ENCODE assay signal across 17 mouse cellular contexts in the genomic region with DNA sequence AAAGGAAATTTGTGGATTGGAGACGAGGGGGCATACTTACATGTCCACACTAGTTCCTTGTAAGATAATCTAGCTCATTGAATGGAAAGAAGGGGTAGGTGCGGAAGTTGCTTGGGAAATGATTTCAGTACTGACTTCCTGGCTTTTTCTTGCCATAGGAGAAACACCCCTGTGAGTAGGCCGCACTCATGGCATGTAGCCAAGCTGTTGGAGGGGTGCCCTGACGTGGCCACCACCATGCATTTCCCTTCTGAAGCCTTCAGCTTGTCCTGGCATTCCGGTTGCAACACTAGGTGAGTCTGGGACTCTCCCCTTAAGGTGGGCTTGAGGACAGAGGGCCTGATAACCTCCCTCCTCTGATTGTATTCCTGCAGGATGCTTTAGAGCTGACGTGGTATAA.
A peak's percentile ranks its signal among the peaks of the same experiment; 100 is the strongest.
DNase-seq lines count a peak whose midpoint lies in the region; ATAC-seq lines count a peak whose summit lies in the region.
"Had no signal": no experiment of that assay in that cellular context is flagged by ENCODE, and none has a peak within 500 bp of the region (broad histone marks: within the 10 kb centered on the region; RNA-seq: fewer than 3 reads in every experiment).

No protein-coding gene starts in this region.

- no peaks in the 10 kb centered on the region for H3K27me3 ChIP-seq in heart, embryonic 10.5 days (ENCODE audit: insufficient read depth, poor library complexity, severe bottlenecking)
- H3K27me3 ChIP-seq in heart, embryonic 16.5 days (ENCODE audit: control insufficient read depth, insufficient read depth, low read length): no peaks in the 10 kb centered on the region
- H3K27me3 ChIP-seq: embryonic facial prominence, embryonic 13.5 days; lung, embryonic 15.5 days; neural tube, embryonic 13.5 days; stomach, embryonic 15.5 days had no signal

- H3K27ac ChIP-seq in heart, embryonic 10.5 days: no peak overlapping the region
- H3K27ac ChIP-seq in heart, embryonic 16.5 days (ENCODE audit: low read length): 0 out of 2 replicates have a peak overlapping the region, but pooled peaks have one; percentile 0
- H3K27ac ChIP-seq: embryonic facial prominence, embryonic 13.5 days; lung, embryonic 15.5 days; midbrain, embryonic 10.5 days; neural tube, embryonic 13.5 days; stomach, embryonic 15.5 days had no signal

- H3K4me2 ChIP-seq in heart, embryonic 16.5 days (ENCODE audit: low read depth, low read length): no peak overlapping the region
- H3K4me2 ChIP-seq: embryonic facial prominence, embryonic 13.5 days; neural tube, embryonic 13.5 days; stomach, embryonic 15.5 days had no signal

- H3K4me3 ChIP-seq in heart, embryonic 10.5 days: no peak overlapping the region
- H3K4me3 ChIP-seq in heart, embryonic 16.5 days (ENCODE audit: low read length): no peak overlapping the region
- H3K4me3 ChIP-seq: embryonic facial prominence, embryonic 13.5 days; lung, embryonic 15.5 days; midbrain, embryonic 10.5 days; neural tube, embryonic 13.5 days; stomach, embryonic 15.5 days had no signal

- peak; percentile 91 for DNase-seq in heart, adult 11 months
- no peak for DNase-seq in heart, embryonic 10.5 days (ENCODE audit: low spot score)
- DNase-seq in lung, adult 18-20 months: peak; percentile 11 to 20
- DNase-seq in lung, postnatal 25 days (ENCODE audit: low spot score): no peak
- DNase-seq in lung, postnatal 36 days: peak; percentile 26
- DNase-seq in layer of hippocampus, adult 18-20 months (ENCODE audit: low spot score in 2 of 2): no peak
- DNase-seq: cerebellum, adult 11 months; layer of hippocampus, adult 9-11 months; liver; thymus, postnatal 25 days had no signal

- no peak overlapping the region for H3K9ac ChIP-seq in heart, embryonic 16.5 days (ENCODE audit: low read length)
- H3K9ac ChIP-seq: embryonic facial prominence, embryonic 13.5 days; lung, embryonic 15.5 days; neural tube, embryonic 13.5 days; stomach, embryonic 15.5 days had no signal

- no peaks in the 10 kb centered on the region for H3K9me3 ChIP-seq in heart, embryonic 10.5 days
- no peaks in the 10 kb centered on the region for H3K9me3 ChIP-seq in heart, embryonic 16.5 days (replicated peaks; ENCODE audit: control insufficient read depth, low read length)
- H3K9me3 ChIP-seq: embryonic facial prominence, embryonic 13.5 days; lung, embryonic 15.5 days; neural tube, embryonic 13.5 days; stomach, embryonic 15.5 days had no signal

- 66% methylated on average over 6 of the region's 6 CpGs for whole genome bisulfite sequencing in heart, embryonic 10.5 days
- 66% methylated on average over 6 of the region's 6 CpGs for WGBS in heart, embryonic 16.5 days

- no peak for ATAC-seq in heart, embryonic 16.5 days (replicated peaks; ENCODE audit: extremely low read depth, insufficient read depth, low FRiP score)
- ATAC-seq: CD4-positive, CD25-positive, alpha-beta regulatory T cell, adult 4 months had no signal

- H3K36me3 ChIP-seq in heart, embryonic 10.5 days: peaks cover 22% of the 10 kb centered on the region; the same call in 1 of the 2 replicates
- peaks cover 3% of the 10 kb centered on the region; the same call in 1 of the 2 replicates for H3K36me3 ChIP-seq in heart, embryonic 16.5 days (ENCODE audit: control insufficient read depth, insufficient read depth)
- H3K36me3 ChIP-seq: neural tube, embryonic 13.5 days; stomach, embryonic 15.5 days had no signal

- H3K4me1 ChIP-seq in heart, embryonic 10.5 days: no peaks in the 10 kb centered on the region
- H3K4me1 ChIP-seq in heart, embryonic 16.5 days (ENCODE audit: control insufficient read depth, insufficient read depth, low read length): no peaks in the 10 kb centered on the region
- H3K4me1 ChIP-seq: embryonic facial prominence, embryonic 13.5 days; lung, embryonic 15.5 days; midbrain, embryonic 10.5 days; neural tube, embryonic 13.5 days; stomach, embryonic 15.5 days had no signal

Comparison
In these comparisons a context has a peak if more than half of its experiments do, and no peak if none do; other contexts are left out.
1. DNase-seq: peak in heart, adult 11 months (single experiment), lung, adult 18-20 months (2 of 2) and lung, postnatal 36 days (single experiment); none in heart, embryonic 10.5 days (single experiment), lung, postnatal 25 days (single experiment) and layer of hippocampus, adult 18-20 months (0 of 2).